Mouse (Mus musculus) layer of hippocampus, adult 9-11 months (tissue): ENCODE data around the gene Lim2.
"Not testable (repeated sequence)": the region's sequence is repeated elsewhere in the genome, so short reads cannot be mapped to it uniquely, and the experiment has no call there.

Source experiments
- DNase-seq: peaks from one replicate; pipeline ENCODE4 v3.0.0; 2022

The Lim2 gene

GRCm38 (mm10) chr7:43427406-43427805 lies at the start of gene Lim2:
Gene Lim2 (plus strand): TSS chr7:43427670.
- no peak for DNase-seq

GRCm38 (mm10) chr7:43378226-43378625 lies 49.2 kb upstream of the Lim2 start:
- peak; percentile 12 for DNase-seq

- DNase-seq: peak; percentile 6
Observed at GRCm38 (mm10) chr7:43392349-43393121, 34.9 kb upstream of the Lim2 start.

- no peak for DNase-seq
Observed at GRCm38 (mm10) chr7:43399501-43399900, 28.0 kb upstream of the Lim2 start.

- DNase-seq: no peak
Observed at GRCm38 (mm10) chr7:43402718-43403117, 24.8 kb upstream of the Lim2 start.

- DNase-seq: no peak
Observed at GRCm38 (mm10) chr7:43407573-43407972, 19.9 kb upstream of the Lim2 start.

GRCm38 (mm10) chr7:43408131-43408553 lies 19.3 kb upstream of the Lim2 start, which contains the start of gene Siglecg:
Gene Siglecg (plus strand): TSS chr7:43408204.
- no peak for DNase-seq

GRCm38 (mm10) chr7:43409084-43409483 lies 18.4 kb upstream of the Lim2 start:
- DNase-seq: no peak

GRCm38 (mm10) chr7:43411724-43412123 lies 15.7 kb upstream of the Lim2 start:
- not testable (repeated sequence) for DNase-seq

GRCm38 (mm10) chr7:43417298-43417697 lies 10.2 kb upstream of the Lim2 start:
- no peak for DNase-seq

- DNase-seq: peak; percentile 61
Observed at GRCm38 (mm10) chr7:43422995-43423617, 4.4 kb upstream of the Lim2 start.

GRCm38 (mm10) chr7:43423991-43424625 lies 3.4 kb upstream of the Lim2 start:
- no peak for DNase-seq

GRCm38 (mm10) chr7:43429500-43429899 lies 2.0 kb downstream of the Lim2 start:
- DNase-seq: no peak

GRCm38 (mm10) chr7:43432891-43433290 lies 5.4 kb downstream of the Lim2 start:
- no peak for DNase-seq

GRCm38 (mm10) chr7:43434676-43435075 lies 7.2 kb downstream of the Lim2 start:
- DNase-seq: no peak

GRCm38 (mm10) chr7:43436341-43437255 lies 9.1 kb downstream of the Lim2 start, which contains the start of gene Nkg7:
Gene Nkg7 (plus strand): TSS chr7:43437073.
- DNase-seq: no peak

- DNase-seq: no peak
Observed at GRCm38 (mm10) chr7:43438611-43439010, 11.1 kb downstream of the Lim2 start.

- no peak for DNase-seq
Observed at GRCm38 (mm10) chr7:43440482-43440881, 13.0 kb downstream of the Lim2 start, which contains the start of gene Cldnd2. Gene Cldnd2 (plus strand): TSS chr7:43440782.

GRCm38 (mm10) chr7:43441071-43441470 lies 13.6 kb downstream of the Lim2 start:
- no peak for DNase-seq

- DNase-seq: no peak
Observed at GRCm38 (mm10) chr7:43442684-43443083, 15.2 kb downstream of the Lim2 start.

- peak; percentile 76 for DNase-seq
Observed at GRCm38 (mm10) chr7:43443126-43443916, 15.9 kb downstream of the Lim2 start.

GRCm38 (mm10) chr7:43443917-43444293 lies 16.4 kb downstream of the Lim2 start, which contains the start of the genes Etfb and Gm45233:
Gene Etfb (plus strand): TSS chr7:43444083.
Gene Gm45233 (plus strand): TSS chr7:43444128.
- DNase-seq: peak; percentile 97
